Comparison of ENCODE assay signal across 9 mouse cellular contexts in the genomic region with DNA sequence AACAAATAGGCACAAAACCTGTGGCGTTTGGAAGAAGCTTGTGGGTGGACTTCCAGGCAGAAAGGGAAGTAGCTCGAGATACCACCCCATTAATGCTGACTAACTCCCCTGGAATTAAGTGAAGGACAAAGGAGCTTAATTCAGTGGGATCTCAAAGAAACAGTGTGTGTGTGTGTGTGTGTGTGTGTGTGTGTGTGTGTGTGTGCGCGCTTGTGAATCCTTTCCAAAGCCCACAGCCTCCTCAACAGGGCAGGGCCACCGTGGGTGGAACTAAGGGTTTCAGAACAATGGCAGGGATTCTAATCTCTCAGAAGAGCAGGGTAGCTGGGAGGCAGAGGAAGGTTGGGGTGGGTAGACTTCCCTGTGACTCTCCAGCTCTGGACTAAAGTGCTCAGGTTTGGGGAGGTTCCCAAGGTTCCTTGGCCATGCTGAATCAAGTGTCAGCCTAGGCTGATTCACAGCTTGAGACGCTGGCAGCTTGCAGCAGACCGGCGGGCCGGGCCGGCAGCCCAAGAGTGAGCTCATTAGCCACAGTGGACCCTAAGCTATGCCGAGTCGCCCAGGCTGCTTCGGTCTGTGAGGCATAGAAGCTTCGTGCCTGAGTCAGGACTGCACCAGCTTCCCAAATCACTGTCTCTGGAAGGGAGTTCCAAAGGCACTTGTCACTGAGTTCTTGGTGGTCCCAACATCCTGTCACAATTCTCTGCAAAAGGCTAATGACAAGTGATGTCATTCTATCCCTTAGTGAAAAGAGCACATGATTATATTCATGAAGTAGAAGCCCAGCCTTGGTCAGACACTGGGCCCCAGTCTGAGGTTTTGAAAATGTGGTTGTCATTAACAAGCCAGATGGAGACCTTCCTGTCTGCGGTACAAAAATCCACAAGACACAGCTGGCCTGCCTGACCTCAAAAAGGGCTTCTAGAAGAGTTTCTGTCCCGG. TPM values are rescaled to one million over a fixed set of nuclear protein-coding genes. Genes with fewer than 3 reads are reported as not detected.
DNase-seq lines count a peak whose midpoint lies in the region; ATAC-seq and TF ChIP-seq lines count a peak whose summit lies in the region.
"Had no signal": no experiment of that assay in that cellular context is flagged by ENCODE, and none has a peak within 500 bp of the region (broad histone marks: within the 10 kb centered on the region; RNA-seq: fewer than 3 reads in every experiment).

No protein-coding gene starts in this region.

- no peaks in the 10 kb centered on the region for H3K36me3 ChIP-seq in forebrain, embryonic 11.5 days (ENCODE audit: control insufficient read depth, insufficient read depth, low read length)
- H3K36me3 ChIP-seq in intestine, embryonic 16.5 days (ENCODE audit: control insufficient read depth, insufficient read depth, low read length), result no peaks in the 10 kb centered on the region

- peak; percentile 37 for DNase-seq in MN1 (ENCODE audit: low spot score)
- peak; percentile 86 for DNase-seq in brain, embryonic 14.5 days (ENCODE audit: low read depth)
- peak; percentile 66 for DNase-seq in forebrain, embryonic 11.5 days (ENCODE audit: low spot score)
- peak; percentile 69 to 72 for DNase-seq in heart, postnatal 14 days
- peak; percentile 76 for DNase-seq in retina, postnatal 1 day
- no peak for DNase-seq in right cerebral cortex, postnatal 14 days
- DNase-seq in left cerebral cortex, postnatal 10 days (ENCODE audit: extremely low spot score in 1 of 2, low spot score in 2 of 2), result no peak

- no peak overlapping the region for H3K4me3 ChIP-seq in forebrain, embryonic 11.5 days (ENCODE audit: low read depth, low read length)
- no peak overlapping the region for H3K4me3 ChIP-seq in intestine, embryonic 16.5 days (ENCODE audit: low read length)
- H3K4me3 ChIP-seq: megakaryocyte, embryonic 14.5 days had no signal

- no peak for TF ChIP-seq CTCF in brain, embryonic 14.5 days (IDR thresholded peaks at IDR 0.05; ENCODE audit: borderline replicate concordance, extremely low read depth, insufficient read depth, insufficient read length)

- H3K27ac ChIP-seq in forebrain, embryonic 11.5 days (ENCODE audit: low read depth, low read length), result no peak overlapping the region
- no peak overlapping the region for H3K27ac ChIP-seq in intestine, embryonic 16.5 days (ENCODE audit: low read length)

- intact Hi-C loops in heart, postnatal 14 days (cut with DNase I), result loop anchor here (5.0 to 10.0 kb wide), 2 partner anchors 60 to 287 kb away; partner anchors contain the start of gene Arntl
- intact Hi-C loops in left cerebral cortex, postnatal 10 days (cut with DNase I), result loop anchor here (10.0 kb wide), 1 partner anchor 447 kb away; no protein-coding TSS in a partner anchor

- peak; percentile 65 for ATAC-seq in forebrain, embryonic 11.5 days (replicated peaks; ENCODE audit: low FRiP score)
- no peak for ATAC-seq in intestine, embryonic 16.5 days

- WGBS in forebrain, embryonic 11.5 days, result 6% methylated on average over 16 of the region's 16 CpGs
- 42% methylated on average over 16 of the region's 16 CpGs for WGBS in intestine, embryonic 16.5 days

- no peak overlapping the region for H3K4me2 ChIP-seq in forebrain, embryonic 11.5 days (ENCODE audit: low read depth, low read length, severe bottlenecking)
- no peak overlapping the region for H3K4me2 ChIP-seq in intestine, embryonic 16.5 days (ENCODE audit: low read depth, low read length)

- no peaks in the 10 kb centered on the region for H3K27me3 ChIP-seq in forebrain, embryonic 11.5 days (ENCODE audit: control insufficient read depth, insufficient read depth, low read length)
- H3K27me3 ChIP-seq in intestine, embryonic 16.5 days (replicated peaks; ENCODE audit: control insufficient read depth, insufficient read depth, low read length), result 0 out of 2 replicates have a peak, but pooled peaks cover 2% of the 10 kb centered on the region

- H3K9ac ChIP-seq in forebrain, embryonic 11.5 days (ENCODE audit: low read length), result no peak overlapping the region
- no peak overlapping the region for H3K9ac ChIP-seq in intestine, embryonic 16.5 days (ENCODE audit: low read depth, low read length)

- peaks cover 2% of the 10 kb centered on the region; the same call in 1 of the 2 replicates for H3K4me1 ChIP-seq in forebrain, embryonic 11.5 days (replicated peaks; ENCODE audit: control insufficient read depth, insufficient read depth, low read length)
- 0 out of 2 replicates have a peak, but pooled peaks cover 8% of the 10 kb centered on the region for H3K4me1 ChIP-seq in intestine, embryonic 16.5 days (ENCODE audit: control insufficient read depth, insufficient read depth, low read length)

- H3K9me3 ChIP-seq in forebrain, embryonic 11.5 days (ENCODE audit: control insufficient read depth, low read length), result no peaks in the 10 kb centered on the region
- no peaks in the 10 kb centered on the region for H3K9me3 ChIP-seq in intestine, embryonic 16.5 days (ENCODE audit: control insufficient read depth, low read length)

- TF ChIP-seq POLR2A in brain, embryonic 14.5 days (IDR thresholded peaks at IDR 0.05; ENCODE audit: borderline replicate concordance, extremely low read depth, insufficient read depth, insufficient read length, poor library complexity, severe bottlenecking), result no peak

RNA-seq across cellular contexts. Expression of gene Arntl, which starts 59.6 kb away (rescaled TPM):
- 15.1 and 16.6 TPM in 2 replicates for polyA plus RNA-seq in brain, embryonic 14.5 days (2012; rRNA removed)
- 9.2 and 11.6 TPM in 2 replicates for polyA plus RNA-seq in forebrain, embryonic 11.5 days (2014; fragmentation: Nextera tagmentation; extraction: Ambion mirVana)
- 1 to 10 TPM; 8.6 to 9.6 TPM for total RNA-seq in heart, postnatal 14 days (2021)
- 8.6 and 8.9 TPM in 2 replicates for polyA plus RNA-seq in intestine, embryonic 16.5 days (2015; fragmentation: Nextera tagmentation; extraction: Ambion mirVana)
- total RNA-seq in left cerebral cortex, postnatal 10 days (2021), result 10 to 100 TPM; 26.5 to 28.9 TPM

Comparison
In these comparisons a context has a peak if more than half of its experiments do, and no peak if none do; other contexts are left out.
1. DNase-seq: peak in MN1 (single experiment), brain, embryonic 14.5 days (single experiment), forebrain, embryonic 11.5 days (single experiment), heart, postnatal 14 days (2 of 2) and retina, postnatal 1 day (single experiment); none in right cerebral cortex, postnatal 14 days (single experiment) and left cerebral cortex, postnatal 10 days (0 of 2).